Comparison of ENCODE assay signal across 9 mouse cellular contexts in genomic region chr11:33162211-33162997, GRCm38 (mm10). TPM values are rescaled to one million over a fixed set of nuclear protein-coding genes. Genes with fewer than 3 reads are reported as not detected.
A peak's percentile ranks its signal among the peaks of the same experiment; 100 is the strongest.
DNase-seq lines count a peak whose midpoint lies in the region; ATAC-seq and TF ChIP-seq lines count a peak whose summit lies in the region.
"Had no signal": no experiment of that assay in that cellular context is flagged by ENCODE, and none has a peak within 500 bp of the region (broad histone marks: within the 10 kb centered on the region; RNA-seq: fewer than 3 reads in every experiment).

No protein-coding gene starts in this region.

- ATAC-seq in forebrain, embryonic 14.5 days, result peak; percentile 60
- peak; percentile 62 for ATAC-seq in lung, embryonic 15.5 days (ENCODE audit: borderline replicate concordance, extremely low read depth, low FRiP score, low TSS enrichment)

- H3K4me2 ChIP-seq in forebrain, embryonic 14.5 days (ENCODE audit: low read length), result peak overlapping the region; percentile 90
- H3K4me2 ChIP-seq in lung, embryonic 15.5 days, result peak overlapping the region; percentile 73

- peaks cover 7% of the 10 kb centered on the region; the same call in 1 of the 2 replicates for H3K4me1 ChIP-seq in forebrain, embryonic 14.5 days (ENCODE audit: control insufficient read depth, insufficient read depth, low read length)
- peaks cover 15% of the 10 kb centered on the region for H3K4me1 ChIP-seq in lung, embryonic 15.5 days
- no peaks in the 10 kb centered on the region for H3K4me1 ChIP-seq in olfactory bulb, adult 2 months (ENCODE audit: control insufficient read depth, insufficient read depth, low read length)

- WGBS in forebrain, embryonic 14.5 days, result 3% methylated on average over 50 of the region's 53 CpGs
- 2% methylated on average over 53 of the region's 53 CpGs for WGBS in lung, embryonic 15.5 days
- WGBS in olfactory bulb, adult 2 months, result 2% methylated on average over 52 of the region's 53 CpGs

- H3K27me3 ChIP-seq in forebrain, embryonic 14.5 days (replicated peaks; ENCODE audit: control insufficient read depth, insufficient read depth, low read length), result no peaks in the 10 kb centered on the region
- no peaks in the 10 kb centered on the region for H3K27me3 ChIP-seq in lung, embryonic 15.5 days

- H3K27ac ChIP-seq in forebrain, embryonic 14.5 days (ENCODE audit: low read depth, low read length), result peak overlapping the region; percentile 83
- peak overlapping the region; percentile 91 for H3K27ac ChIP-seq in lung, embryonic 15.5 days
- H3K27ac ChIP-seq in olfactory bulb, adult 2 months (ENCODE audit: insufficient read depth, low read depth, low read length), result peak overlapping the region; percentile 24; the same call in 1 of the 2 replicates

- H3K9me3 ChIP-seq in forebrain, embryonic 14.5 days (replicated peaks; ENCODE audit: control insufficient read depth, low read length), result no peaks in the 10 kb centered on the region
- H3K9me3 ChIP-seq in lung, embryonic 15.5 days, result no peaks in the 10 kb centered on the region

- peak; percentile 88 for DNase-seq in ES-CJ7 (ENCODE audit: low read depth, low spot score)
- DNase-seq in c-Kit-positive CD71-positive TER-119-positive erythroid progenitor cells, embryonic 14.5 days (ENCODE audit: low spot score), result peak; percentile 54
- DNase-seq in forebrain, embryonic 14.5 days (ENCODE audit: low spot score), result peak; percentile 83
- DNase-seq in heart, postnatal 14 days, result peak; percentile 61 to 77
- DNase-seq in layer of hippocampus, adult 18-20 months (ENCODE audit: low spot score in 2 of 2), result peak; percentile 44 to 71
- DNase-seq in thymus, postnatal 14 days, result peak; percentile 79

- peaks cover 36% of the 10 kb centered on the region for H3K36me3 ChIP-seq in forebrain, embryonic 14.5 days (ENCODE audit: control insufficient read depth, insufficient read depth, low read length)
- H3K36me3 ChIP-seq in lung, embryonic 15.5 days, result peaks cover 36% of the 10 kb centered on the region

- H3K9ac ChIP-seq in forebrain, embryonic 14.5 days (ENCODE audit: low read length), result peak overlapping the region; percentile 94
- peak overlapping the region; percentile 92 for H3K9ac ChIP-seq in lung, embryonic 15.5 days

- no peak for TF ChIP-seq POLR2A in olfactory bulb, adult 2 months (IDR thresholded peaks at IDR 0.05; ENCODE audit: insufficient read depth, low read depth, low read length)

- H3K4me3 ChIP-seq in forebrain, embryonic 14.5 days (ENCODE audit: low read depth, low read length), result peak overlapping the region; percentile 93
- H3K4me3 ChIP-seq in lung, embryonic 15.5 days, result peak overlapping the region; percentile 98
- peak overlapping the region; percentile 85 for H3K4me3 ChIP-seq in olfactory bulb, adult 2 months (ENCODE audit: insufficient read depth, low read depth, low read length)

- no peak for TF ChIP-seq CTCF in olfactory bulb, adult 2 months (IDR thresholded peaks at IDR 0.05; ENCODE audit: insufficient read depth, low read depth, low read length)

- intact Hi-C loops in heart, postnatal 14 days (cut with DNase I), result loop anchor here (5.0 kb wide), 1 partner anchor 625 kb away; no protein-coding TSS in a partner anchor

RNA-seq across cellular contexts. Expression of gene Npm1, which starts 0.6 kb away (rescaled TPM):
- 506 and 646 TPM in 2 replicates for polyA plus RNA-seq in forebrain, embryonic 14.5 days (2014; fragmentation: Nextera tagmentation; extraction: Ambion mirVana)
- 100 to 1,000 TPM; 136 to 152 TPM for total RNA-seq in heart, postnatal 14 days (2021)
- total RNA-seq in layer of hippocampus, adult 18-20 months (2021), result 100 to 1,000 TPM; 176 to 183 TPM
- 921 and 961 TPM in 2 replicates for polyA plus RNA-seq in lung, embryonic 15.5 days (2015; fragmentation: Nextera tagmentation; extraction: Ambion mirVana)
- 551 TPM in 1 of 2 replicates, not detected in the other for polyA plus RNA-seq in olfactory bulb, adult 2 months (2012; ENCODE audit: insufficient read depth, insufficient read length, low replicate concordance, missing spikeins)

RNA-seq across cellular contexts. Expression of gene Fgf18, which starts 15.2 kb away (rescaled TPM):
- polyA plus RNA-seq in forebrain, embryonic 14.5 days (2014; fragmentation: Nextera tagmentation; extraction: Ambion mirVana), result 3.9 and 4.8 TPM in 2 replicates
- total RNA-seq in heart, postnatal 14 days (2021), result 1 to 10 TPM; 4.1 to 4.9 TPM
- 1 to 10 TPM; 3.4 to 4.0 TPM for total RNA-seq in layer of hippocampus, adult 18-20 months (2021)
- polyA plus RNA-seq in lung, embryonic 15.5 days (2015; fragmentation: Nextera tagmentation; extraction: Ambion mirVana), result 11.1 and 11.7 TPM in 2 replicates
- polyA plus RNA-seq in olfactory bulb, adult 2 months (2012; ENCODE audit: insufficient read depth, insufficient read length, low replicate concordance, missing spikeins), result not detected in 2 replicates

RNA-seq across cellular contexts. Expression of gene Tlx3, which starts 41.0 kb away (rescaled TPM):
- not detected in 2 replicates for polyA plus RNA-seq in forebrain, embryonic 14.5 days (2014; fragmentation: Nextera tagmentation; extraction: Ambion mirVana)
- not detected for total RNA-seq in heart, postnatal 14 days (2021)
- total RNA-seq in layer of hippocampus, adult 18-20 months (2021), result not detected
- 0.10 TPM in 1 of 2 replicates, not detected in the other for polyA plus RNA-seq in lung, embryonic 15.5 days (2015; fragmentation: Nextera tagmentation; extraction: Ambion mirVana)
- not detected in 2 replicates for polyA plus RNA-seq in olfactory bulb, adult 2 months (2012; ENCODE audit: insufficient read depth, insufficient read length, low replicate concordance, missing spikeins)
- polyA plus RNA-seq: large intestine, adult 2 months had no signal

Comparison
In these comparisons a context has a peak if more than half of its experiments do, and no peak if none do; other contexts are left out.
1. Peak in every context shown above with its lines: DNase-seq, ATAC-seq, H3K4me3 ChIP-seq and H3K27ac ChIP-seq.
2. H3K27ac ChIP-seq: peak in every context shown above with its lines; median percentile 91 in lung, embryonic 15.5 days; 83 in forebrain, embryonic 14.5 days; 24 in olfactory bulb, adult 2 months.